Mouse (Mus musculus): ENCODE measurements around the gene Kif5c. TPM values are rescaled to one million over a fixed set of nuclear protein-coding genes. Genes with fewer than 3 reads are reported as not detected.

Gene Kif5c
- polyA plus RNA-seq, 1 experiment = not detected

GRCm38 (mm10) chr2:49655874-49656195 is 36.7 kb downstream of the Kif5c start:
- Histone ChIP-seq H3K27me3 (ENCODE audit: control insufficient read depth) (no peaks in the 10 kb centered on the region), H3K4me1 (ENCODE audit: control insufficient read depth) (no peaks in the 10 kb centered on the region), H3K36me3 (ENCODE audit: control insufficient read depth) (no peaks in the 10 kb centered on the region), H3K4me3 (replicated peaks) (no peak overlapping the region), H3K9me3 (ENCODE audit: control insufficient read depth, low read length) (no peaks in the 10 kb centered on the region)
- TF ChIP-seq GATA1 (IDR thresholded peaks at IDR 0.05; ENCODE audit: low read length) (no peak), TAL1 (IDR thresholded peaks at IDR 0.05; ENCODE audit: low read length) (no peak)

GRCm38 (mm10) chr2:49656988-49657387 is 37.9 kb downstream of the Kif5c start:
- H3K27me3 ChIP-seq (ENCODE audit: control insufficient read depth) = no peaks in the 10 kb centered on the region
- H3K4me3 ChIP-seq (replicated peaks) = no peak overlapping the region
- TF ChIP-seq GATA1 (IDR thresholded peaks at IDR 0.05; ENCODE audit: low read length) (no peak), TAL1 (IDR thresholded peaks at IDR 0.05; ENCODE audit: low read length) (no peak)
- no peaks in the 10 kb centered on the region for H3K9me3 ChIP-seq (ENCODE audit: control insufficient read depth, low read length)
- no peaks in the 10 kb centered on the region for H3K4me1 ChIP-seq (ENCODE audit: control insufficient read depth)
- no peaks in the 10 kb centered on the region for H3K36me3 ChIP-seq (ENCODE audit: control insufficient read depth)

- Histone ChIP-seq H3K4me1 (ENCODE audit: control insufficient read depth) (no peaks in the 10 kb centered on the region), H3K36me3 (ENCODE audit: control insufficient read depth) (no peaks in the 10 kb centered on the region), H3K4me3 (replicated peaks) (no peak overlapping the region), H3K9me3 (ENCODE audit: control insufficient read depth, low read length) (no peaks in the 10 kb centered on the region), H3K27me3 (ENCODE audit: control insufficient read depth) (no peaks in the 10 kb centered on the region)
- TF ChIP-seq GATA1 (IDR thresholded peaks at IDR 0.05; ENCODE audit: low read length) (no peak), TAL1 (IDR thresholded peaks at IDR 0.05; ENCODE audit: low read length) (no peak)
Observed at GRCm38 (mm10) chr2:49657666-49658065, 38.6 kb downstream of the Kif5c start.

- Histone ChIP-seq H3K4me3 (replicated peaks) (no peak overlapping the region), H3K9me3 (ENCODE audit: control insufficient read depth, low read length) (no peaks in the 10 kb centered on the region), H3K27me3 (ENCODE audit: control insufficient read depth) (no peaks in the 10 kb centered on the region), H3K4me1 (ENCODE audit: control insufficient read depth) (no peaks in the 10 kb centered on the region), H3K36me3 (ENCODE audit: control insufficient read depth) (no peaks in the 10 kb centered on the region)
- TF ChIP-seq TAL1 (IDR thresholded peaks at IDR 0.05; ENCODE audit: low read length) (no peak), GATA1 (IDR thresholded peaks at IDR 0.05; ENCODE audit: low read length) (no peak)
Observed at GRCm38 (mm10) chr2:49658988-49659387, 39.9 kb downstream of the Kif5c start.

- H3K36me3 ChIP-seq (ENCODE audit: control insufficient read depth) = no peaks in the 10 kb centered on the region
- H3K4me3 ChIP-seq (replicated peaks) = no peak overlapping the region
- H3K4me1 ChIP-seq (ENCODE audit: control insufficient read depth) = no peaks in the 10 kb centered on the region
- no peaks in the 10 kb centered on the region for H3K27me3 ChIP-seq (ENCODE audit: control insufficient read depth)
- no peaks in the 10 kb centered on the region for H3K9me3 ChIP-seq (ENCODE audit: control insufficient read depth, low read length)
- TF ChIP-seq GATA1 (IDR thresholded peaks at IDR 0.05; ENCODE audit: low read length) (no peak), TAL1 (IDR thresholded peaks at IDR 0.05; ENCODE audit: low read length) (no peak)
Observed at GRCm38 (mm10) chr2:49659964-49660363, 40.9 kb downstream of the Kif5c start.

GRCm38 (mm10) chr2:49660375-49660923 is 41.4 kb downstream of the Kif5c start:
- no peaks in the 10 kb centered on the region for H3K36me3 ChIP-seq (ENCODE audit: control insufficient read depth)
- H3K4me3 ChIP-seq (replicated peaks) = no peak overlapping the region
- no peaks in the 10 kb centered on the region for H3K4me1 ChIP-seq (ENCODE audit: control insufficient read depth)
- no peaks in the 10 kb centered on the region for H3K9me3 ChIP-seq (ENCODE audit: control insufficient read depth, low read length)
- TF ChIP-seq TAL1 (IDR thresholded peaks at IDR 0.05; ENCODE audit: low read length) (no peak), GATA1 (IDR thresholded peaks at IDR 0.05; ENCODE audit: low read length) (no peak)
- H3K27me3 ChIP-seq (ENCODE audit: control insufficient read depth) = no peaks in the 10 kb centered on the region

GRCm38 (mm10) chr2:49661348-49661747 is 42.2 kb downstream of the Kif5c start:
- Histone ChIP-seq H3K36me3 (ENCODE audit: control insufficient read depth) (no peaks in the 10 kb centered on the region), H3K9me3 (ENCODE audit: control insufficient read depth, low read length) (no peaks in the 10 kb centered on the region), H3K4me1 (ENCODE audit: control insufficient read depth) (no peaks in the 10 kb centered on the region), H3K4me3 (replicated peaks) (no peak overlapping the region), H3K27me3 (ENCODE audit: control insufficient read depth) (no peaks in the 10 kb centered on the region)
- no peak for TF ChIP-seq GATA1 (IDR thresholded peaks at IDR 0.05; ENCODE audit: low read length)
- TF ChIP-seq TAL1 (IDR thresholded peaks at IDR 0.05; ENCODE audit: low read length) = no peak

GRCm38 (mm10) chr2:49661872-49662271 is 42.8 kb downstream of the Kif5c start:
- H3K27me3 ChIP-seq (ENCODE audit: control insufficient read depth) = no peaks in the 10 kb centered on the region
- H3K36me3 ChIP-seq (ENCODE audit: control insufficient read depth) = no peaks in the 10 kb centered on the region
- H3K4me3 ChIP-seq (replicated peaks) = no peak overlapping the region
- TF ChIP-seq TAL1 (IDR thresholded peaks at IDR 0.05; ENCODE audit: low read length) (no peak), GATA1 (IDR thresholded peaks at IDR 0.05; ENCODE audit: low read length) (no peak)
- H3K4me1 ChIP-seq (ENCODE audit: control insufficient read depth) = no peaks in the 10 kb centered on the region
- no peaks in the 10 kb centered on the region for H3K9me3 ChIP-seq (ENCODE audit: control insufficient read depth, low read length)

GRCm38 (mm10) chr2:49671753-49672500 is 52.8 kb downstream of the Kif5c start:
- no peak overlapping the region for H3K4me3 ChIP-seq (replicated peaks)
- TF ChIP-seq TAL1 (IDR thresholded peaks at IDR 0.05; ENCODE audit: low read length) = no peak
- no peaks in the 10 kb centered on the region for H3K9me3 ChIP-seq (ENCODE audit: control insufficient read depth, low read length)
- H3K36me3 ChIP-seq (ENCODE audit: control insufficient read depth) = no peaks in the 10 kb centered on the region
- H3K27me3 ChIP-seq (ENCODE audit: control insufficient read depth) = no peaks in the 10 kb centered on the region
- H3K4me1 ChIP-seq (ENCODE audit: control insufficient read depth) = no peaks in the 10 kb centered on the region

- H3K4me3 ChIP-seq (replicated peaks) = no peak overlapping the region
- no peaks in the 10 kb centered on the region for H3K4me1 ChIP-seq (ENCODE audit: control insufficient read depth)
- H3K9me3 ChIP-seq (ENCODE audit: control insufficient read depth, low read length) = no peaks in the 10 kb centered on the region
- no peak for TF ChIP-seq TAL1 (IDR thresholded peaks at IDR 0.05; ENCODE audit: low read length)
- TF ChIP-seq GATA1 (IDR thresholded peaks at IDR 0.05; ENCODE audit: low read length) = no peak
- no peaks in the 10 kb centered on the region for H3K27me3 ChIP-seq (ENCODE audit: control insufficient read depth)
- H3K36me3 ChIP-seq (ENCODE audit: control insufficient read depth) = no peaks in the 10 kb centered on the region
Observed at GRCm38 (mm10) chr2:49672501-49672874, 53.4 kb downstream of the Kif5c start.

All from erythroblast, embryonic 14.5 days (primary cell).